Mouse (Mus musculus) forebrain, embryonic 16.5 days (tissue): ENCODE measurements at regions not wholly inside any gene's neighbourhood (a gene's known extent, or its start where the extent isn't known, plus 50 kb on each side); places are given as distances from the start of the nearest gene placed in this dataset.

Source experiments
- ATAC-seq: fragments of 200-750 bp; cut with Nextera tagmentation; 2 replicates; pipeline ENCODE4 v1.8.0; 2017; ENCODE audit warnings: mild to moderate bottlenecking, moderate library complexity
- H3K27ac ChIP-seq: fragments of 300-500 bp; sonication (generic); 2 replicates; pipeline ENCODE4 v1.5.1; 2014; ENCODE audit warnings: low read length, control low read depth
- H3K27me3 ChIP-seq: fragments of 300-500 bp; sonication (generic); replicated peaks from 2 replicates; pipeline ENCODE4 v1.6.1; 2014; ENCODE audit warnings: low read length; ENCODE audit not compliant: control insufficient read depth, insufficient read depth
- H3K36me3 ChIP-seq: fragments of 300-500 bp; sonication (generic); 2 replicates; pipeline ENCODE4 v1.6.1; 2014; ENCODE audit not compliant: control insufficient read depth, insufficient read depth
- H3K4me1 ChIP-seq: fragments of 300-500 bp; sonication (generic); replicated peaks from 2 replicates; pipeline ENCODE4 v1.6.1; 2014; ENCODE audit warnings: low read length; ENCODE audit not compliant: control insufficient read depth, insufficient read depth
- H3K4me2 ChIP-seq: fragments of 300-500 bp; sonication (generic); 2 replicates; pipeline ENCODE4 v1.6.1; 2014; ENCODE audit warnings: mild to moderate bottlenecking, low read length, control low read depth
- H3K4me3 ChIP-seq: fragments of 300-500 bp; sonication (generic); replicated peaks from 2 replicates; pipeline ENCODE4 v1.5.1; 2014; ENCODE audit warnings: mild to moderate bottlenecking, low read length, control low read depth
- H3K9ac ChIP-seq: fragments of 300-500 bp; sonication (generic); replicated peaks from 2 replicates; pipeline ENCODE4 v1.6.1; 2014; ENCODE audit warnings: low read depth, low read length, control low read depth
- H3K9me3 ChIP-seq: fragments of 300-500 bp; sonication (generic); 2 replicates; pipeline ENCODE4 v1.6.1; 2016; ENCODE audit warnings: low read length; ENCODE audit not compliant: control insufficient read depth
- WGBS: fragments of 180-500 bp; shearing (Covaris S2); extraction: QIAGEN DNeasy Blood & Tissue Kit; methylation state at CpG from one replicate; pipeline ENCODE4 v1.1.7; 2014; 5-methylcytosine and 5-hydroxymethylcytosine counted together

- H3K27me3 ChIP-seq: 0 out of 2 replicates have a peak, but pooled peaks cover 5% of the 10 kb centered on the region
- 13% methylated on average over 7 of the region's 7 CpGs for WGBS
- no peak overlapping the region for H3K4me2 ChIP-seq
- H3K4me3 ChIP-seq: no peak overlapping the region
- no peak overlapping the region for H3K9ac ChIP-seq
- H3K4me1 ChIP-seq: no peaks in the 10 kb centered on the region; the same call in 1 of the 2 replicates
- H3K36me3 ChIP-seq: no peaks in the 10 kb centered on the region
- H3K27ac ChIP-seq: no peak overlapping the region
- H3K9me3 ChIP-seq: no peaks in the 10 kb centered on the region
- no peak; the same call in 1 of the 2 replicates for ATAC-seq
These were observed 114.1 kb upstream of the Zc3h12a start for GRCm38 (mm10) chr4:125241577-125242262.

GRCm38 (mm10) chr4:125231711-125232260 is 104.1 kb upstream of the Zc3h12a start:
- Histone ChIP-seq H3K9me3 (no peaks in the 10 kb centered on the region), H3K27me3 (no peaks in the 10 kb centered on the region; the same call in 1 of the 2 replicates), H3K27ac (no peak overlapping the region), H3K4me3 (no peak overlapping the region), H3K36me3 (no peaks in the 10 kb centered on the region), H3K4me1 (peaks cover 3% of the 10 kb centered on the region; the same call in 1 of the 2 replicates), H3K9ac (no peak overlapping the region), H3K4me2 (no peak overlapping the region)
- 2% methylated on average over 12 of the region's 12 CpGs for WGBS
- ATAC-seq: 0 out of 2 replicates have a peak, but pooled peaks have one; percentile 26

- no peaks in the 10 kb centered on the region for H3K36me3 ChIP-seq
- peaks cover 3% of the 10 kb centered on the region; the same call in 1 of the 2 replicates for H3K4me1 ChIP-seq
- H3K9me3 ChIP-seq: no peaks in the 10 kb centered on the region
- H3K27me3 ChIP-seq: no peaks in the 10 kb centered on the region; the same call in 1 of the 2 replicates
- ATAC-seq: no peak
- no peak overlapping the region for H3K4me3 ChIP-seq
- H3K9ac ChIP-seq: no peak overlapping the region
- H3K27ac ChIP-seq: no peak overlapping the region
- WGBS: 92% methylated on average over 6 of the region's 6 CpGs
- no peak overlapping the region for H3K4me2 ChIP-seq
These were observed 99.6 kb upstream of the Zc3h12a start for GRCm38 (mm10) chr4:125227194-125227593.

GRCm38 (mm10) chr4:125222922-125223321 is 95.3 kb upstream of the Zc3h12a start:
- Histone ChIP-seq H3K9me3 (no peaks in the 10 kb centered on the region), H3K9ac (no peak overlapping the region), H3K27ac (no peak overlapping the region), H3K36me3 (no peaks in the 10 kb centered on the region), H3K4me3 (no peak overlapping the region), H3K4me1 (no peaks in the 10 kb centered on the region), H3K4me2 (no peak overlapping the region), H3K27me3 (no peaks in the 10 kb centered on the region)
- no peak for ATAC-seq
- WGBS: 72% methylated on average over 6 of the region's 6 CpGs

GRCm38 (mm10) chr4:125220314-125220713 is 92.7 kb upstream of the Zc3h12a start:
- no peaks in the 10 kb centered on the region for H3K36me3 ChIP-seq
- H3K4me2 ChIP-seq: no peak overlapping the region
- H3K27ac ChIP-seq: no peak overlapping the region
- no peak for ATAC-seq
- no peaks in the 10 kb centered on the region for H3K27me3 ChIP-seq
- H3K4me1 ChIP-seq: no peaks in the 10 kb centered on the region
- no peak overlapping the region for H3K4me3 ChIP-seq
- peaks cover 8% of the 10 kb centered on the region; the same call in 1 of the 2 replicates for H3K9me3 ChIP-seq
- no peak overlapping the region for H3K9ac ChIP-seq
- 33% methylated on average over 7 of the region's 7 CpGs for WGBS

GRCm38 (mm10) chr4:125219209-125219608 is 91.6 kb upstream of the Zc3h12a start:
- Histone ChIP-seq H3K9me3 (peaks cover 8% of the 10 kb centered on the region; the same call in 1 of the 2 replicates), H3K4me2 (no peak overlapping the region), H3K27me3 (no peaks in the 10 kb centered on the region), H3K9ac (no peak overlapping the region), H3K27ac (no peak overlapping the region), H3K36me3 (no peaks in the 10 kb centered on the region), H3K4me3 (no peak overlapping the region), H3K4me1 (no peaks in the 10 kb centered on the region)
- 90% methylated on average over 5 of the region's 5 CpGs for WGBS
- ATAC-seq: no peak

- H3K27ac ChIP-seq: no peak overlapping the region
- H3K4me1 ChIP-seq: no peaks in the 10 kb centered on the region
- H3K36me3 ChIP-seq: no peaks in the 10 kb centered on the region
- H3K9ac ChIP-seq: no peak overlapping the region
- 58% methylated on average over 10 of the region's 10 CpGs for WGBS
- H3K9me3 ChIP-seq: peaks cover 8% of the 10 kb centered on the region; the same call in 1 of the 2 replicates
- ATAC-seq: no peak
- no peak overlapping the region for H3K4me2 ChIP-seq
- H3K4me3 ChIP-seq: no peak overlapping the region
- no peaks in the 10 kb centered on the region for H3K27me3 ChIP-seq
These were observed 86.7 kb upstream of the Zc3h12a start for GRCm38 (mm10) chr4:125214306-125214705.

- Histone ChIP-seq H3K9ac (no peak overlapping the region), H3K27ac (no peak overlapping the region), H3K36me3 (no peaks in the 10 kb centered on the region), H3K4me1 (no peaks in the 10 kb centered on the region), H3K9me3 (peaks cover 8% of the 10 kb centered on the region; the same call in 1 of the 2 replicates), H3K4me2 (no peak overlapping the region), H3K27me3 (no peaks in the 10 kb centered on the region), H3K4me3 (no peak overlapping the region)
- ATAC-seq: no peak
- WGBS: 65% methylated on average over 7 of the region's 7 CpGs
These were observed 84.5 kb upstream of the Zc3h12a start for GRCm38 (mm10) chr4:125212176-125212530.

- Histone ChIP-seq H3K4me3 (no peak overlapping the region), H3K27me3 (no peaks in the 10 kb centered on the region), H3K9me3 (peaks cover 8% of the 10 kb centered on the region; the same call in 1 of the 2 replicates), H3K36me3 (no peaks in the 10 kb centered on the region), H3K4me1 (no peaks in the 10 kb centered on the region), H3K9ac (no peak overlapping the region), H3K27ac (no peak overlapping the region), H3K4me2 (no peak overlapping the region)
- ATAC-seq: no peak
- WGBS: 62% methylated on average over 4 of the region's 4 CpGs
These were observed 84.0 kb upstream of the Zc3h12a start for GRCm38 (mm10) chr4:125211459-125212175.
